In genomic region chr1:58710711-58711364, GRCm38 (mm10) we compare ENCODE assay signal across 7 mouse cellular contexts. TPM values are rescaled to one million over a fixed set of nuclear protein-coding genes. Genes with fewer than 3 reads are reported as not detected.
A peak's percentile ranks its signal among the peaks of the same experiment; 100 is the strongest.
DNase-seq lines count a peak whose midpoint lies in the region; ATAC-seq and TF ChIP-seq lines count a peak whose summit lies in the region.

No protein-coding gene starts in this region.

- no peak for ATAC-seq in embryonic facial prominence, embryonic 13.5 days (ENCODE audit: insufficient number of reproducible peaks, insufficient read depth, low FRiP score, low TSS enrichment, low read depth)
- no peak for ATAC-seq in intestine, postnatal 0 days

- intact Hi-C loops in left cerebral cortex, postnatal 14 days (cut with DNase I): no loop called here

- H3K4me1 ChIP-seq in thymus, adult 2 months (replicated peaks; ENCODE audit: control insufficient read depth, insufficient read depth, low read length): peaks cover 4% of the 10 kb centered on the region; the same call in 1 of the 2 replicates
- peaks cover 20% of the 10 kb centered on the region for H3K4me1 ChIP-seq in embryonic facial prominence, embryonic 13.5 days
- H3K4me1 ChIP-seq in intestine, postnatal 0 days (replicated peaks; ENCODE audit: control insufficient read depth, insufficient read depth, low read length): no peaks in the 10 kb centered on the region

- TF ChIP-seq POLR2A in thymus, adult 2 months (IDR thresholded peaks at IDR 0.05; ENCODE audit: control insufficient read depth, extremely low read depth, insufficient read depth, low read length, poor library complexity): no peak
- no peak for TF ChIP-seq POLR2A in myocyte (IDR thresholded peaks at IDR 0.05; ENCODE audit: insufficient read length, low read depth)

- H3K9me3 ChIP-seq in embryonic facial prominence, embryonic 13.5 days: no peaks in the 10 kb centered on the region
- no peaks in the 10 kb centered on the region for H3K9me3 ChIP-seq in intestine, postnatal 0 days (ENCODE audit: control insufficient read depth)

- H3K4me2 ChIP-seq in embryonic facial prominence, embryonic 13.5 days: peak overlapping the region; percentile 69
- peak overlapping the region; percentile 68 for H3K4me2 ChIP-seq in intestine, postnatal 0 days (replicated peaks; ENCODE audit: low read depth)
- H3K4me2 ChIP-seq in myocyte (ENCODE audit: low read depth): peak overlapping the region; percentile 87

- peaks cover 13% of the 10 kb centered on the region for H3K36me3 ChIP-seq in thymus, adult 2 months (ENCODE audit: control insufficient read depth, insufficient read depth, low read length)
- H3K36me3 ChIP-seq in embryonic facial prominence, embryonic 13.5 days: peaks cover 11% of the 10 kb centered on the region
- 0 out of 2 replicates have a peak, but pooled peaks cover 10% of the 10 kb centered on the region for H3K36me3 ChIP-seq in intestine, postnatal 0 days (ENCODE audit: control insufficient read depth, insufficient read depth)
- H3K36me3 ChIP-seq in myocyte (ENCODE audit: control insufficient read depth, insufficient read depth): peaks cover 9% of the 10 kb centered on the region

- peak overlapping the region; percentile 61 for H3ac ChIP-seq in myocyte (ENCODE audit: control insufficient read depth, insufficient read length)

- no peaks in the 10 kb centered on the region for H3K27me3 ChIP-seq in thymus, adult 2 months (ENCODE audit: control insufficient read depth, insufficient read depth, low read length)
- no peaks in the 10 kb centered on the region for H3K27me3 ChIP-seq in embryonic facial prominence, embryonic 13.5 days
- no peaks in the 10 kb centered on the region for H3K27me3 ChIP-seq in intestine, postnatal 0 days (replicated peaks; ENCODE audit: control insufficient read depth, insufficient read depth, low read length)
- H3K27me3 ChIP-seq in myocyte (ENCODE audit: control insufficient read depth, insufficient read depth, insufficient read length): no peaks in the 10 kb centered on the region

- DNase-seq in thymus, adult 2 months: peak; percentile 19
- DNase-seq in thymus, adult 18-20 months: no peak
- DNase-seq in layer of hippocampus, adult 8-10 months (ENCODE audit: low spot score in 2 of 2): no peak
- no peak for DNase-seq in left cerebral cortex, postnatal 14 days (ENCODE audit: low spot score in 2 of 2)

- peak overlapping the region; percentile 90 for H3K4me3 ChIP-seq in thymus, adult 2 months (ENCODE audit: control insufficient read depth, insufficient read depth, low read length)
- H3K4me3 ChIP-seq in embryonic facial prominence, embryonic 13.5 days: peak overlapping the region; percentile 67
- H3K4me3 ChIP-seq in intestine, postnatal 0 days (ENCODE audit: low read depth, low read length): peak overlapping the region; percentile 65
- H3K4me3 ChIP-seq in myocyte: peak overlapping the region; percentile 92

- peak overlapping the region; percentile 96 for H3K27ac ChIP-seq in thymus, adult 2 months (ENCODE audit: control insufficient read depth, insufficient read depth, low read length)
- peak overlapping the region; percentile 99 for H3K27ac ChIP-seq in embryonic facial prominence, embryonic 13.5 days
- peak overlapping the region; percentile 100 for H3K27ac ChIP-seq in intestine, postnatal 0 days (ENCODE audit: low read depth, low read length)

- peak overlapping the region; percentile 93 for H3K9ac ChIP-seq in embryonic facial prominence, embryonic 13.5 days
- H3K9ac ChIP-seq in intestine, postnatal 0 days (ENCODE audit: low read depth, low read length): peak overlapping the region; percentile 92

- peaks cover 24% of the 10 kb centered on the region for H3K79me2 ChIP-seq in myocyte (ENCODE audit: control insufficient read depth, insufficient read depth)

- WGBS in thymus, adult 2 months: 18% methylated on average over 10 of the region's 10 CpGs
- WGBS in embryonic facial prominence, embryonic 13.5 days: 33% methylated on average over 10 of the region's 10 CpGs
- WGBS in intestine, postnatal 0 days: 28% methylated on average over 10 of the region's 10 CpGs

- TF ChIP-seq CTCF in thymus, adult 2 months (IDR thresholded peaks at IDR 0.05; ENCODE audit: borderline replicate concordance, control insufficient read depth, extremely low read depth, insufficient read depth, low read length, poor library complexity): no peak
- no peak for TF ChIP-seq CTCF in intestine, postnatal 0 days (IDR thresholded peaks at IDR 0.05; ENCODE audit: low read depth)

TF ChIP-seq in myocyte, 11 proteins besides CTCF, POLR2A, EP300 and RAD21:
- TF ChIP-seq TCF12 (IDR thresholded peaks at IDR 0.05; ENCODE audit: insufficient read depth, poor library complexity, severe bottlenecking) (no peak), POLR2AphosphoS2 (IDR thresholded peaks at IDR 0.05; ENCODE audit: insufficient read length, low read depth) (no peak), E2F4 (IDR thresholded peaks at IDR 0.05; ENCODE audit: insufficient read depth) (no peak), MAX (IDR thresholded peaks at IDR 0.05; ENCODE audit: low read depth) (no peak), MYOD1 (IDR thresholded peaks at IDR 0.05; ENCODE audit: control insufficient read depth in 1 of 3, insufficient read length in 2 of 3, low read depth in 2 of 3) (no peak), MYOG (IDR thresholded peaks at IDR 0.05; ENCODE audit: control insufficient read depth in 1 of 3, insufficient read depth in 1 of 3, insufficient read length in 2 of 3, low read depth in 2 of 3) (no peak), CEBPB (IDR thresholded peaks at IDR 0.05; ENCODE audit: insufficient read depth, poor library complexity, severe bottlenecking) (no peak), REST (IDR thresholded peaks at IDR 0.05; ENCODE audit: insufficient read depth, insufficient read length) (no peak), TCF3 (IDR thresholded peaks at IDR 0.05; ENCODE audit: insufficient read length, low read depth) (no peak), SRF (IDR thresholded peaks at IDR 0.05; ENCODE audit: control insufficient read depth, insufficient read length, low read depth) (no peak)

RNA-seq across cellular contexts. Expression of gene Cflar, which starts 0.5 kb away (rescaled TPM):
- polyA plus RNA-seq in thymus, adult 2 months (2012; rRNA removed): 78.4 and 83.9 TPM in 2 replicates
- 39.0 and 44.4 TPM in 2 replicates for polyA plus RNA-seq in embryonic facial prominence, embryonic 13.5 days (2015; fragmentation: Nextera tagmentation; extraction: Ambion mirVana)
- polyA plus RNA-seq in intestine, postnatal 0 days (2015; fragmentation: Nextera tagmentation; extraction: Ambion mirVana): 28.9 and 33.7 TPM in 2 replicates
- polyA plus RNA-seq in myocyte (2012; fragmentation: generic; extraction: Trizol): 19.7 TPM
- 10 to 100 TPM; 41.2 to 48.5 (median 44.3) TPM for total RNA-seq in layer of hippocampus, adult 8-10 months (2022)
- 10 to 100 TPM; 24.0 to 24.5 TPM for total RNA-seq in left cerebral cortex, postnatal 14 days (2021)

RNA-seq across cellular contexts. Expression of gene Als2cr12, which starts 15.0 kb away (rescaled TPM):
- 0.16 and 0.37 TPM in 2 replicates for polyA plus RNA-seq in thymus, adult 2 months (2012; rRNA removed)
- polyA plus RNA-seq in embryonic facial prominence, embryonic 13.5 days (2015; fragmentation: Nextera tagmentation; extraction: Ambion mirVana): not detected in 2 replicates
- polyA plus RNA-seq in intestine, postnatal 0 days (2015; fragmentation: Nextera tagmentation; extraction: Ambion mirVana): 10.6 and 13.9 TPM in 2 replicates
- polyA plus RNA-seq in myocyte (2012; fragmentation: generic; extraction: Trizol): 0.07 TPM
- not detected for total RNA-seq in layer of hippocampus, adult 8-10 months (2022)
- total RNA-seq in left cerebral cortex, postnatal 14 days (2021): not detected
